Mouse (Mus musculus): ENCODE results near the gene Unc13b. TPM values are rescaled to one million over a fixed set of nuclear protein-coding genes. Genes with fewer than 3 reads are reported as not detected.

Gene Unc13b
- polyA plus RNA-seq, 1 experiment from 2014 or later: 13.0 TPM

GRCm38 (mm10) chr4:43044673-43045072 is 14.1 kb upstream of the Unc13b start:
- Histone ChIP-seq H3K27me3 (replicated peaks; ENCODE audit: control insufficient read depth, insufficient read depth, low read length) (no peaks in the 10 kb centered on the region), H3K4me1 (ENCODE audit: control insufficient read depth, insufficient read depth, low read depth, low read length) (peaks cover 28% of the 10 kb centered on the region), H3K27ac (ENCODE audit: low read depth, low read length) (peak overlapping the region; percentile 92), H3K36me3 (ENCODE audit: control insufficient read depth, insufficient read depth, low read length) (no peaks in the 10 kb centered on the region), H3K9me3 (ENCODE audit: control insufficient read depth, low read length) (no peaks in the 10 kb centered on the region), H3K4me3 (ENCODE audit: low read length) (peak overlapping the region; percentile 55), H3K4me2 (ENCODE audit: low read length) (peak overlapping the region; percentile 72), H3K9ac (ENCODE audit: low read depth, low read length) (peak overlapping the region; percentile 63)
- WGBS: 0% methylated on average over 4 of the region's 4 CpGs
- ATAC-seq: no peak

DNA sequence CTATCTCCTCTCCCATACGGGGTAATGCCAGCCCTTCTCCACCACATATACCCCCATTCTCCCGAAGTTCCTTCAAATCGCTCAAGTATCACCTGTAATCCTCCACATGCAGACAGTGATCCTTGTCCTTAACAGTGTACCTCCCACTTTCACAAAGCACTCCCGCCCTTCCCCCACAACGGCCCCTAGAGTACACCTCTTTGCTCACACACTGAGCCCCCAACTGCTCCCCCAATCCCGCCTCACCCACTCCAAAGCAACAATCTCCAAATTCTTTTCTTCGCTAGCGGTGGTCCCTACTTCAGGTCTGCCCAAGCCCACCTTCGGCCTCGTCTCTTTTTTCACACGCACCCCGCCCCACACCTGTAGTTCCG is 13.5 kb upstream of the Unc13b start:
- Histone ChIP-seq H3K4me2 (ENCODE audit: low read length) (peak overlapping the region; percentile 72), H3K9me3 (ENCODE audit: control insufficient read depth, low read length) (no peaks in the 10 kb centered on the region), H3K9ac (ENCODE audit: low read depth, low read length) (peak overlapping the region; percentile 63), H3K27me3 (replicated peaks; ENCODE audit: control insufficient read depth, insufficient read depth, low read length) (no peaks in the 10 kb centered on the region), H3K27ac (ENCODE audit: low read depth, low read length) (peak overlapping the region; percentile 92), H3K4me3 (ENCODE audit: low read length) (peak overlapping the region; percentile 55), H3K36me3 (ENCODE audit: control insufficient read depth, insufficient read depth, low read length) (no peaks in the 10 kb centered on the region), H3K4me1 (ENCODE audit: control insufficient read depth, insufficient read depth, low read depth, low read length) (peaks cover 28% of the 10 kb centered on the region)
- ATAC-seq: peak; percentile 3; the same call in 1 of the 2 replicates
- WGBS: 2% methylated on average over 13 of the region's 13 CpGs

GRCm38 (mm10) chr4:43045659-43046302 is 13.0 kb upstream of the Unc13b start, which contains the start of gene Fam214b:
Gene Fam214b, minus strand, starts transcription at chr4:43046220.
- WGBS: under 1% methylated on average over 33 of the region's 33 CpGs
- peak; percentile 93 for ATAC-seq
- Histone ChIP-seq H3K9me3 (ENCODE audit: control insufficient read depth, low read length) (no peaks in the 10 kb centered on the region), H3K4me3 (ENCODE audit: low read length) (peak within 1 kb of the TSS; percentile 55), H3K9ac (ENCODE audit: low read depth, low read length) (peak within 1 kb of the TSS; percentile 63), H3K27ac (ENCODE audit: low read depth, low read length) (peak within 1 kb of the TSS; percentile 92), H3K4me1 (ENCODE audit: control insufficient read depth, insufficient read depth, low read depth, low read length) (peaks cover 24% of the 10 kb centered on the region), H3K36me3 (ENCODE audit: control insufficient read depth, insufficient read depth, low read length) (no peaks in the 10 kb centered on the region), H3K4me2 (ENCODE audit: low read length) (peak within 1 kb of the TSS; percentile 72), H3K27me3 (replicated peaks; ENCODE audit: control insufficient read depth, insufficient read depth, low read length) (no peaks in the 10 kb centered on the region)

DNA sequence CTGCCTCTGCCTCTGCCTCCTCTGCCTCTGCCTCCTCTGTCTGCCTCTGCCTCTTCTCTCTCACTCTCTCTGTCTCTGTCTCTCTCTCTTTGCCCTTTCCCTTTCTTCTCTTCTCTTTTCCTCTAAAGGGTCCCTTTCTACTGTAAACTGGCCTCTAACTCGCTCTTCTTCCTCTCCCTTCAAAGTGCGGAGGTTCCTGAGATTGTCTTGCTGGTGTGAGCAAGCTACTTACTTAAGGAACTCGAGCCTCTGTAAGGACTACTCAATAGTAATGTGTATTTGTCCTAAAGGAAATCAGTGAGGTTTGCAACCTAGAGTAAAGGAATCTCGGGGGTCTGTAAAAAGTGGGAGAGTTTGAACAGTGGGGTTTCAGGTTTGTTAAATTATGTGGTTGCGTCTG is 12.1 kb upstream of the Unc13b start:
- WGBS: 60% methylated on average over 5 of the region's 5 CpGs
- peak overlapping the region; percentile 72 for H3K4me2 ChIP-seq (ENCODE audit: low read length)
- H3K4me3 ChIP-seq (ENCODE audit: low read length): no peak overlapping the region

GRCm38 (mm10) chr4:43047231-43047630 is 11.5 kb upstream of the Unc13b start:
- H3K27ac ChIP-seq (ENCODE audit: low read depth, low read length): no peak overlapping the region
- H3K4me2 ChIP-seq (ENCODE audit: low read length): 0 out of 2 replicates have a peak overlapping the region, but pooled peaks have one; percentile 17
- no peak overlapping the region for H3K9ac ChIP-seq (ENCODE audit: low read depth, low read length)
- H3K27me3 ChIP-seq (replicated peaks; ENCODE audit: control insufficient read depth, insufficient read depth, low read length): no peaks in the 10 kb centered on the region
- peaks cover 22% of the 10 kb centered on the region for H3K4me1 ChIP-seq (ENCODE audit: control insufficient read depth, insufficient read depth, low read depth, low read length)
- H3K36me3 ChIP-seq (ENCODE audit: control insufficient read depth, insufficient read depth, low read length): no peaks in the 10 kb centered on the region
- H3K4me3 ChIP-seq (ENCODE audit: low read length): no peak overlapping the region
- no peak for ATAC-seq
- 5% methylated on average over 5 of the region's 5 CpGs for WGBS
- no peaks in the 10 kb centered on the region for H3K9me3 ChIP-seq (ENCODE audit: control insufficient read depth, low read length)

More for the DNA sequence above, 12.1 kb upstream of the Unc13b start:
- no peak for ATAC-seq
- H3K27me3 ChIP-seq (replicated peaks; ENCODE audit: control insufficient read depth, insufficient read depth, low read length): no peaks in the 10 kb centered on the region
- H3K27ac ChIP-seq (ENCODE audit: low read depth, low read length): no peak overlapping the region
- H3K9me3 ChIP-seq (ENCODE audit: control insufficient read depth, low read length): no peaks in the 10 kb centered on the region
- peaks cover 22% of the 10 kb centered on the region for H3K4me1 ChIP-seq (ENCODE audit: control insufficient read depth, insufficient read depth, low read depth, low read length)
- no peak overlapping the region for H3K9ac ChIP-seq (ENCODE audit: low read depth, low read length)
- no peaks in the 10 kb centered on the region for H3K36me3 ChIP-seq (ENCODE audit: control insufficient read depth, insufficient read depth, low read length)

DNA sequence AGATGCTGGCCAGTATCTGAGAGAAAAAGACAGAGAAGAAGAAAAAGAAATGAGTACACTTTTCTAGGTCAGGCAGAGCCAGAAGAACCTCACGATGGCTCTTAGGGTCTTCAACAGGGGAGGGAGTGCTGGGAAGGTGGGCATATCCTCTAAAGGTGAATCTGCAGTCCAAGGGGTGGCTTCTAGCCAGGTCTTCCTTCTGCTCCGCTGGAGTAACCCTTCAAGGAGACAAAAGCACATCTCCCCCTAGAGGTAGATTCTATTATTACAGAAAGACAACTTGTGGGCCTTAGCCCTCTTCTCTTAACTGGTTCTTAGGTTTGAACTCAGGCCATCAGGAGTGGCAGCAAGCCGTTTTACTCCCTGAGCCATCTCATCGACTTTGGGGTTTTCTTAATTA is 6.1 kb upstream of the Unc13b start:
- no peak overlapping the region for H3K4me2 ChIP-seq (ENCODE audit: low read length)
- H3K36me3 ChIP-seq (ENCODE audit: control insufficient read depth, insufficient read depth, low read length): no peaks in the 10 kb centered on the region
- 12% methylated on average over 4 of the region's 4 CpGs for WGBS
- no peak overlapping the region for H3K9ac ChIP-seq (ENCODE audit: low read depth, low read length)
- no peak overlapping the region for H3K27ac ChIP-seq (ENCODE audit: low read depth, low read length)
- no peaks in the 10 kb centered on the region for H3K9me3 ChIP-seq (ENCODE audit: control insufficient read depth, low read length)
- no peak overlapping the region for H3K4me3 ChIP-seq (ENCODE audit: low read length)
- no peaks in the 10 kb centered on the region for H3K4me1 ChIP-seq (ENCODE audit: control insufficient read depth, insufficient read depth, low read depth, low read length)
- no peak for ATAC-seq
- no peaks in the 10 kb centered on the region for H3K27me3 ChIP-seq (replicated peaks; ENCODE audit: control insufficient read depth, insufficient read depth, low read length)

DNA sequence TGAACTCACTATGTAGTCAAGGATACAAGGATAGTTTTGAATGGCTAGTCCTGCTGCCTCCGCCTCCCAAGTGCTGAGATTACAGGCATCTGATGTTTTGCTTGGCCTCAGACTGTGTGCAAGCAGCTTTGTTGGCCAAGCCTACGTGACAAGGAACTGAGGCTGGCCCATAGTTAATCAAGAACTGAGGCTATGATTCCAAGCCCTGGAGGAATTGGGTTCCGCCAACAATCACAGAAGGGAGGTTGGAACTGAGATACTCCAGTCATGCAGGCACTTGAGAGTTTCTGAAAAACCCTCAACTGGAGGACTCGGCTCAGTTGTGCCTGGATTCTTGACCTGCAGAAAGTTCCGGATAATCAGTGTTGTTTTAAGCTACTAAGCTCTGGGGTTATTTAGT is 1.1 kb upstream of the Unc13b start:
- no peak for ATAC-seq
- H3K9ac ChIP-seq (ENCODE audit: low read depth, low read length): no peak overlapping the region
- H3K27me3 ChIP-seq (replicated peaks; ENCODE audit: control insufficient read depth, insufficient read depth, low read length): no peaks in the 10 kb centered on the region
- 92% methylated on average over 5 of the region's 5 CpGs for WGBS
- H3K4me3 ChIP-seq (ENCODE audit: low read length): no peak overlapping the region
- H3K4me1 ChIP-seq (ENCODE audit: control insufficient read depth, insufficient read depth, low read depth, low read length): no peaks in the 10 kb centered on the region; the same call in 1 of the 2 replicates
- no peak overlapping the region for H3K27ac ChIP-seq (ENCODE audit: low read depth, low read length)
- H3K9me3 ChIP-seq (ENCODE audit: control insufficient read depth, low read length): no peaks in the 10 kb centered on the region; the same call in 1 of the 2 replicates
- H3K4me2 ChIP-seq (ENCODE audit: low read length): no peak overlapping the region
- H3K36me3 ChIP-seq (ENCODE audit: control insufficient read depth, insufficient read depth, low read length): no peaks in the 10 kb centered on the region

- H3K9me3 ChIP-seq (ENCODE audit: control insufficient read depth, low read length): no peaks in the 10 kb centered on the region; the same call in 1 of the 2 replicates
- H3K4me3 ChIP-seq (ENCODE audit: low read length): peak overlapping the region; percentile 77
- WGBS: 15% methylated on average over 8 of the region's 8 CpGs
- peak; percentile 44; the same call in 1 of the 2 replicates for ATAC-seq
- no peaks in the 10 kb centered on the region for H3K27me3 ChIP-seq (replicated peaks; ENCODE audit: control insufficient read depth, insufficient read depth, low read length)
- H3K27ac ChIP-seq (ENCODE audit: low read depth, low read length): peak overlapping the region; percentile 32; the same call in 1 of the 2 replicates
- H3K36me3 ChIP-seq (ENCODE audit: control insufficient read depth, insufficient read depth, low read length): no peaks in the 10 kb centered on the region
- no peaks in the 10 kb centered on the region; the same call in 1 of the 2 replicates for H3K4me1 ChIP-seq (ENCODE audit: control insufficient read depth, insufficient read depth, low read depth, low read length)
- H3K9ac ChIP-seq (ENCODE audit: low read depth, low read length): peak overlapping the region; percentile 67; the same call in 1 of the 2 replicates
- H3K4me2 ChIP-seq (ENCODE audit: low read length): peak overlapping the region; percentile 74
These were observed 381 bp upstream of the Unc13b start for GRCm38 (mm10) chr4:43058392-43058752.

GRCm38 (mm10) chr4:43059697-43060096 is 944 bp downstream of the Unc13b start:
- peak overlapping the region; percentile 67 for H3K9ac ChIP-seq (ENCODE audit: low read depth, low read length)
- H3K4me3 ChIP-seq (ENCODE audit: low read length): peak overlapping the region; percentile 77
- WGBS: 32% methylated on average over 3 of the region's 3 CpGs
- H3K27ac ChIP-seq (ENCODE audit: low read depth, low read length): no peak overlapping the region
- no peaks in the 10 kb centered on the region for H3K36me3 ChIP-seq (ENCODE audit: control insufficient read depth, insufficient read depth, low read length)
- H3K4me2 ChIP-seq (ENCODE audit: low read length): peak overlapping the region; percentile 74
- no peaks in the 10 kb centered on the region; the same call in 1 of the 2 replicates for H3K9me3 ChIP-seq (ENCODE audit: control insufficient read depth, low read length)
- no peak for ATAC-seq
- no peaks in the 10 kb centered on the region for H3K27me3 ChIP-seq (replicated peaks; ENCODE audit: control insufficient read depth, insufficient read depth, low read length)
- H3K4me1 ChIP-seq (ENCODE audit: control insufficient read depth, insufficient read depth, low read depth, low read length): no peaks in the 10 kb centered on the region; the same call in 1 of the 2 replicates
